Mouse (Mus musculus) midbrain, embryonic 13.5 days (tissue): ENCODE results near the gene Pycr2. TPM values are rescaled to one million over a fixed set of nuclear protein-coding genes. Genes with fewer than 3 reads are reported as not detected.

Experiments
- ATAC-seq: fragments of 200-750 bp; cut with Nextera tagmentation; 2 replicates; pipeline ENCODE4 v1.8.0; 2017; ENCODE audit warnings: mild to moderate bottlenecking, moderate TSS enrichment, moderate library complexity
- H3K27ac ChIP-seq: fragments of 300-500 bp; sonication (generic); 2 replicates; pipeline ENCODE4 v1.5.1; 2015; ENCODE audit warnings: inconsistent platforms, mild to moderate bottlenecking, moderate library complexity
- H3K27me3 ChIP-seq: fragments of 300-500 bp; sonication (generic); 2 replicates; pipeline ENCODE4 v1.6.1; 2015; ENCODE audit warnings: mild to moderate bottlenecking, inconsistent platforms
- H3K36me3 ChIP-seq: fragments of 300-500 bp; sonication (generic); 2 replicates; pipeline ENCODE4 v1.6.1; 2015; ENCODE audit warnings: mild to moderate bottlenecking, inconsistent platforms
- H3K4me1 ChIP-seq: fragments of 300-500 bp; sonication (generic); replicated peaks from 2 replicates; pipeline ENCODE4 v1.6.1; 2015; ENCODE audit warnings: inconsistent platforms
- H3K4me2 ChIP-seq: fragments of 300-500 bp; sonication (generic); replicated peaks from 2 replicates; pipeline ENCODE4 v1.6.1; 2015; ENCODE audit warnings: moderate library complexity, mild to moderate bottlenecking, inconsistent platforms
- H3K4me3 ChIP-seq: fragments of 300-500 bp; sonication (generic); replicated peaks from 2 replicates; pipeline ENCODE4 v1.5.1; 2015; ENCODE audit warnings: mild to moderate bottlenecking, inconsistent platforms
- H3K9ac ChIP-seq: fragments of 300-500 bp; sonication (generic); replicated peaks from 2 replicates; pipeline ENCODE4 v1.6.1; 2015; ENCODE audit warnings: mild to moderate bottlenecking, inconsistent platforms
- H3K9me3 ChIP-seq: fragments of 300-500 bp; sonication (generic); 2 replicates; pipeline ENCODE4 v1.6.1; 2016; ENCODE audit warnings: mild to moderate bottlenecking, inconsistent platforms
- WGBS: fragments of 180-500 bp; shearing (Covaris S2); methylation state at CpG from one replicate; pipeline ENCODE4 v1.1.7; 2015; 5-methylcytosine and 5-hydroxymethylcytosine counted together
- polyA plus RNA-seq: library from polyadenylated mRNA; unstranded; fragments of >200 nt; fragmentation: Nextera tagmentation; extraction: Ambion mirVana; gene quantifications from 2 replicates; pipeline ENCODE4 v1.2.1, GENCODE M21; 2015

Gene Pycr2
- polyA plus RNA-seq, result 76.6 and 83.1 TPM in 2 replicates

DNA sequence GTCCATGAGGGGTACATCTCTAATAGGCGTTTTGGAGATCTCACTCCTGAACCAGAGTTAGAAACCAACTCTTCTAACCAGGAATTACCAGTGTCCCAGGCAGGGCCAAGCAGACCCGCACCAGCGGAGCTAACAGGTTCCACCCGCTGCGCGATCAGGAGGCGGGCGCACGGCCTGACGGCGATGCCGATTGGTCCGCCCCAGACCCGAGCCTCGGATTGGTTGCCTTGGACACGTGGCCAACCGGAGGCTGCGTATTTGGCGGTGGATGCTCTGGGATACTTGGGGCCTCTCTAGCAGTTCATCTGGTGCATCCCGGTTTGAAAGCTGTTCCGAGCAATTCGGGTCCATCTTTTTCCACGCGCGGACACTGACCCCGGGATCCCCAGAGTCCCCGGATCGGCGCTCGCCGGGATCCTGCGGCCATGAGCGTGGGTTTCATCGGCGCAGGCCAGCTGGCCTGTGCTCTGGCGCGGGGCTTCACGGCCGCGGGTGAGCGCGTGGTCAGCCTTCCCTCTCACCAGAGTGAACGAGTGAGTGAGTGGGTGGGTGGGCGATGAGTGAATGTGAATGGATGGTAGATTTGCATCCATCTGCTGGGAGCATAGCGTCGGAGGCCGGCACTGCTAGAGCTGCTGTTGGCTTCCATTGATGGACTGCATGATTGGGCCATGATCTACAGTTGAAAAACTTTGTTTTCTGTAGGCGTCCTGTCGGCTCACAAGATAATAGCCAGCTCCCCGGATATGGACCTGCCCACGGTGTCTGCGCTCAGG lies at the start of gene Pycr2:
Gene Pycr2 (plus strand): TSS at position 255 of the 776 bp plus-strand sequence.
- ATAC-seq, result peak; percentile 98
- no peaks in the 10 kb centered on the region for H3K27me3 ChIP-seq
- H3K4me1 ChIP-seq, result peaks cover 24% of the 10 kb centered on the region
- peak within 1 kb of the TSS; percentile 85 for H3K27ac ChIP-seq
- under 1% methylated on average over 52 of the region's 52 CpGs for WGBS
- peak within 1 kb of the TSS; percentile 89 for H3K9ac ChIP-seq
- peak within 1 kb of the TSS; percentile 91 for H3K4me2 ChIP-seq
- peak within 1 kb of the TSS; percentile 83 for H3K4me3 ChIP-seq
- H3K36me3 ChIP-seq, result peaks cover 34% of the 10 kb centered on the region
- H3K9me3 ChIP-seq, result no peaks in the 10 kb centered on the region

DNA sequence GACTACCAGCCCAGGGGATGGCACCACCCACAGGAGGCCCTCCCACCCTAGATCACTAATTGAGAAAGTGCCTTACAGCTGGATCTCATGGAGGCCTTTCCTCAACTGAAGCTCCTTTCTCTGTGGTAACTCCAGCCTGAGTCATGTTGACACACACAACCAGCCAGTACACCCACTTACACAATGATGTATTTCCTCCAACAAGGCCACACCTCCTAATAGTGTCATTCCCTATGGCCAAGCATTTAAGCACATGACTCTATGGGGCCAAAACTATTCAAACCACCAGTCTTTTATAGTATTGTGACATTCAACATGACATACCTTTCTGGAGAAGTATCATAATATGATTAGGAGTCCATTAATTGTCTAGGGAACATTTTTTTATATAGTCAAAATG lies 45.3 kb upstream of the Pycr2 start:
- Histone ChIP-seq H3K4me2 (no peak overlapping the region), H3K9ac (no peak overlapping the region), H3K4me3 (no peak overlapping the region), H3K9me3 (no peaks in the 10 kb centered on the region), H3K4me1 (no peaks in the 10 kb centered on the region), H3K27ac (no peak overlapping the region), H3K36me3 (peaks cover 82% of the 10 kb centered on the region), H3K27me3 (no peaks in the 10 kb centered on the region)
- ATAC-seq, result no peak

DNA sequence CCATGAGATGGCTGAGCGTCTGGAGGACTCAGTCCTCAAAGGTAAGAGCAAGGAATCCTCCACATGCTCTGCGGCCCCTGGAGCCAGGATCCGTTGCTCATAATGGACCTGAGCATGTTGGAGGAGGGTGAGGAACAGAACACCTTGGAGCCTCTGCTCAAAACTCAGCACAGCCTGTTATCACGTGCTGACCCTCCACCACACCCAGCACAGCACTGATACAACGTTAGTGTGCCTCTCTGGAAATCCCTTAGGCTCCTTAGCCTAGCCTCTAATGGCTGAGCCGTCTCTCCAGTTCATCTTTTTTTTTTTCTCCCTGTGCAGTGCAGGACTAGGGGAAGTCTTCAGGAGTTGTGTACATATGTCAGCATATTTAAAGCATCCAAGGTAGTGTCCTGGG lies 44.1 kb upstream of the Pycr2 start:
- peaks cover 91% of the 10 kb centered on the region for H3K36me3 ChIP-seq
- no peak overlapping the region for H3K27ac ChIP-seq
- ATAC-seq, result no peak
- no peak overlapping the region for H3K4me3 ChIP-seq
- no peaks in the 10 kb centered on the region for H3K9me3 ChIP-seq
- WGBS, result 90% methylated on average over 6 of the region's 6 CpGs
- no peak overlapping the region for H3K4me2 ChIP-seq
- H3K9ac ChIP-seq, result no peak overlapping the region
- no peaks in the 10 kb centered on the region for H3K4me1 ChIP-seq
- H3K27me3 ChIP-seq, result no peaks in the 10 kb centered on the region

DNA sequence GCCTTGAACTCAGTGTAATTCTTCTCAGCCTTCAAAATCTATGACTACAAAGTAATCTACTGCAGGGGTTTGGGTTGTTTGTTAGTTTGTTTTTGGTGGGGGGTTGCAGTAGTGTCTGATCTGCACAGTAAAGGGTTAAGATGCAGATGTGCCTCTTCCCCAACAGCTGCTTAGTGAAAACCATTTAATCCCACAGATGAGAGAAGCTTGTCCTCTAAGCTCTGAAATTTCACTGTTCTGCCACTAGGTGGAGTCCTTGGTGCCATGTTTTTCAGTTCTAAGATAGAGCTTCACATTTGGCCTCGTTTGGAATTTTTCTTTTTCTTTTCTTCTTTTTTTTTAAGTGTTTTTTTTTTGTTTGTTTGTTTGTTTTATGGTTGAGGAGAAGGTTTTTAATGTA lies 40.5 kb upstream of the Pycr2 start:
- H3K9ac ChIP-seq, result no peak overlapping the region
- no peak overlapping the region for H3K4me3 ChIP-seq
- 11% methylated on average over 1 of the region's 1 CpGs for WGBS
- peak; percentile 20; the same call in 1 of the 2 replicates for ATAC-seq
- no peaks in the 10 kb centered on the region for H3K4me1 ChIP-seq
- no peaks in the 10 kb centered on the region for H3K9me3 ChIP-seq
- no peaks in the 10 kb centered on the region for H3K27me3 ChIP-seq
- H3K4me2 ChIP-seq, result no peak overlapping the region
- H3K36me3 ChIP-seq, result peaks cover 89% of the 10 kb centered on the region
- no peak overlapping the region for H3K27ac ChIP-seq

DNA sequence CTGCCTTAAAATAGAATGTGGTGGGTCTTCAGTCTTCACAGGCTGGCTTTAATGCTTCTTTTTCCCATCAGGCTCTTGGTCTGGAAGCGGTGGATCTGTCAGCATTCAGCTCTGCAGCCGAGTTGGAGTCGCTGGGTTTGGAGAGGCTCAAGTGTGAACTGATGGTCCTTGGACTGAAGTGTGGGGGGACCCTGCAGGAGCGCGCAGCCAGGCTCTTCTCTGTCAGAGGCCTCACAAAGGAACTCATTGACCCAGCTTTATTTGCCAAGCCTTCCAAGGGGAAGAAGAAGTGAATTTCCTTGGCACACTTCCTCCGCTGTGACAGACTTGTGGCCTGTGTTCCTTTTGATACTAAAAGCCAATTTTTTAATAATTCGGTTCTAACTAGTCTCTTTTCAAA lies 38.1 kb upstream of the Pycr2 start:
- ATAC-seq, result no peak
- H3K9me3 ChIP-seq, result no peaks in the 10 kb centered on the region
- WGBS, result 95% methylated on average over 7 of the region's 7 CpGs
- no peaks in the 10 kb centered on the region for H3K27me3 ChIP-seq
- H3K27ac ChIP-seq, result no peak overlapping the region
- no peak overlapping the region for H3K4me3 ChIP-seq
- no peaks in the 10 kb centered on the region for H3K4me1 ChIP-seq
- H3K4me2 ChIP-seq, result no peak overlapping the region
- H3K36me3 ChIP-seq, result peaks cover 68% of the 10 kb centered on the region
- H3K9ac ChIP-seq, result no peak overlapping the region

DNA sequence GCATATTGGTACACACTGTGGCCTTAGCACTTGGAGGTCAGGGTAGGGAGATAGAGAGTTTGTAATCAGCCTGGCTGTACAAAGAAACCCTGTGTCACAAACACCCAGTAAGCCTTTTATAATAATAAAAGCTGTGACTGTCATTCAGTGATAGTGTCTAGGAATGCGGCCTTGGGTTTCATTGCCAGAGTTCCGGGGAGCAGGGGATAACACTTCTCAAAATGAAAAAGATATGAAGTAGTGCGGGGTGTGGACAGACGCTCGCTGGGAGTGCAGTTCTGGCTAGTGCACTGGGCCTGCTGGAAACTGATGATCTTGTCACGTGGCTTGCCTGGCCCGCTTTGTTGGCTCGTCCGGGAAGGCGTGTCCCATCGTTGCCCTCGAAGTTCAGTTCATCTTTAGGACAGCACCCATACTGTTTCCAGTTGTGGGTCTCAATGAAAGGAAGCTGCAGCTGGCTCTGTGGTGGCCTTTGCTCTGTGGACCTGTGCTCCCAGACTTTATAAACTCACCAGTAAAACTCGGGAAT lies 33.9 kb upstream of the Pycr2 start:
- ATAC-seq, result no peak
- WGBS, result 74% methylated on average over 13 of the region's 13 CpGs
- no peaks in the 10 kb centered on the region for H3K4me1 ChIP-seq
- H3K9ac ChIP-seq, result no peak overlapping the region
- H3K27ac ChIP-seq, result no peak overlapping the region
- H3K27me3 ChIP-seq, result no peaks in the 10 kb centered on the region
- peaks cover 33% of the 10 kb centered on the region for H3K36me3 ChIP-seq
- H3K4me2 ChIP-seq, result no peak overlapping the region
- no peaks in the 10 kb centered on the region for H3K9me3 ChIP-seq
- H3K4me3 ChIP-seq, result no peak overlapping the region

DNA sequence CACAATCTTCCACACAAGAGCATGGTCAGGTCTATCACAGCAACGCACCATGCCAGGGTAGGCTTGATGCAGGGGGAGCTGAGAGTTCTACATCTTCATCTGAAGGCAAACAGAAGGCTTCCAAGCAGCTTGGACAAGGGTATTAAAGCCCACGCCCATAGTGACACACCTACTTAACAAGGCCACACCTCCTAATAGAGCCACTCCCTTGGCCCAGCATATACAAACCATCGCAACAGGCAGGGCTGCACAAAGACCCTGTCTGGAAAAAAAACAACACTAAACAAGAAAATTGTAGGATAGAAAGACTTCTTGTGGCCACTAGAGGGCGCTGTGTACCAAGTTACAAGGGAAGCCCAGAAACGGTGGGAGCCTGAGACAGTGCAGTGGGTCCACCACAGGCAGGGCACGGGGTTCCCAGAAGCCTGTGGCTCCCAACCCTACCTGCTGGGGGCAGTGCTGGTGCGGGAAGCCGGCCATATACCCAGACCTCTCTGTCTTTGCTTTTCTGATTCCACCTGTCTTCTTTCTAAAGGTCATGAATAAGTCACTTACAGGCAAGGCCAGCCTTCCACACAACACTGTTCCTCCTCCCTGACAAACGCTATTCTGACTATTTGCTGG lies 30.1 kb upstream of the Pycr2 start:
- H3K9ac ChIP-seq, result no peak overlapping the region
- H3K4me3 ChIP-seq, result no peak overlapping the region
- no peaks in the 10 kb centered on the region for H3K27me3 ChIP-seq
- no peaks in the 10 kb centered on the region for H3K4me1 ChIP-seq
- ATAC-seq, result peak; percentile 62; the same call in 1 of the 2 replicates
- H3K9me3 ChIP-seq, result no peaks in the 10 kb centered on the region
- no peak overlapping the region for H3K27ac ChIP-seq
- no peaks in the 10 kb centered on the region for H3K36me3 ChIP-seq
- WGBS, result 20% methylated on average over 9 of the region's 9 CpGs
- no peak overlapping the region for H3K4me2 ChIP-seq

DNA sequence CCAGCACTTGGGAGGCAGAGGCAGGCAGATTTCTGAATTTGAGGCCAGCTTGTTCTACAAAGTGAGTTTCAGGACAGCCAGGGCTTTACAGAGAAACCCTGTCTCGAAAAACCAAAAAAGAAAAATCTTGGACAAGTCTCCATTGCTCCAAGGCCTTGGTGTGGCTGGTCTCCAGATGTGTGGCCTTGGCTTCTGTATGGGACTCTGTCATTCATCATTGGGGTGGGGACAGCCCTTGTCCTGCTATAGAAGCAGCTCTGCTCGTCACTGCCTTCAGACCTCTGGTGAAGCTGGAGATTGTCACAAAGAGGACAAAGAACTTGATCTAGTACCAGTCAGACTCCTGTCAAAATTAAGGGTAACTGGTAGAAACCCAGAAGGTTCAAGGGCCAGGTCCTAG lies 29.5 kb upstream of the Pycr2 start:
- 78% methylated on average over 2 of the region's 2 CpGs for WGBS
- no peaks in the 10 kb centered on the region for H3K36me3 ChIP-seq
- H3K9me3 ChIP-seq, result no peaks in the 10 kb centered on the region
- ATAC-seq, result no peak
- H3K27ac ChIP-seq, result no peak overlapping the region
- H3K4me2 ChIP-seq, result no peak overlapping the region
- no peak overlapping the region for H3K4me3 ChIP-seq
- no peaks in the 10 kb centered on the region for H3K27me3 ChIP-seq
- no peak overlapping the region for H3K9ac ChIP-seq
- no peaks in the 10 kb centered on the region for H3K4me1 ChIP-seq

DNA sequence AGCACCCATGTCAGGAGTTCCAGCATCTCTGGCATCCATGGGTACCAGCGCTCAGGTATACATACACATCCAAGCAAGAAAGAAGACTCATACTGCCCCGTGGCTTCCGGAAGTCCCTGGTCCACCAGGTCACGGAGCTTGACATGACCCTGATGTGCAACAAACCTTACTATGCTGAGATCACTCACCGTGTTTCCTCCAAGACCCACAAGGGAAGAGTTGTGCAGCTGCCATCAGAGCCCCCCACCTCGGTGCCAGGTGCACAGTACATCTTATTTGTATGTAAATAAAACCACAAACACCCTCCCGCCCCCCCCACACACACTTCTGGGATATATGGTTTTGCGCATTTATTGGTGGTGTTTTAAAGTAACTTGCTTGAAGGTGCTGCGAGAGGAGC lies 29.0 kb upstream of the Pycr2 start:
- H3K4me3 ChIP-seq, result no peak overlapping the region
- H3K27ac ChIP-seq, result no peak overlapping the region
- no peak for ATAC-seq
- H3K27me3 ChIP-seq, result no peaks in the 10 kb centered on the region
- no peaks in the 10 kb centered on the region for H3K9me3 ChIP-seq
- H3K9ac ChIP-seq, result no peak overlapping the region
- no peaks in the 10 kb centered on the region for H3K4me1 ChIP-seq
- WGBS, result 87% methylated on average over 9 of the region's 9 CpGs
- no peak overlapping the region for H3K4me2 ChIP-seq
- H3K36me3 ChIP-seq, result no peaks in the 10 kb centered on the region

DNA sequence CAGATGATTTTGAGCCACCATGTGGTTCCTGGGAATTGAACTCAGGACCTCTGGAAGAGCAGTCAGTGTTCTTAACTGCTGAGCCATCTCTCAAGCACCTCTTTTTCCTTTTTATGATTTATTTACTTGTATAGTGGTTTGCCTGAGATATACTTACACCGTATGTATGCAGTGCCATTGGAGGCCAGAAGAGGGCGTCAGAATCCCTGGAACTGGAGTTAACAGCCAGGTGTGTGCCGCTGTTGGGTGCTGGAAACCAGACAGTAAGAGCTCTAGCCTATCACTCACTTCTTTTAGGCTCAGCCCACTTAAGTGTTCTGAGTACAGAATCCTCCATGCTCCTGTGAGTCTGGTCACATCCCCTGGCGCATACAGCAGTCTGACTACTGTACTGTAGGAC lies 26.6 kb upstream of the Pycr2 start:
- Histone ChIP-seq H3K4me1 (no peaks in the 10 kb centered on the region), H3K9ac (no peak overlapping the region), H3K4me3 (no peak overlapping the region), H3K27me3 (no peaks in the 10 kb centered on the region), H3K9me3 (no peaks in the 10 kb centered on the region), H3K4me2 (no peak overlapping the region), H3K36me3 (no peaks in the 10 kb centered on the region), H3K27ac (no peak overlapping the region)
- 74% methylated on average over 4 of the region's 4 CpGs for WGBS
- ATAC-seq, result no peak

DNA sequence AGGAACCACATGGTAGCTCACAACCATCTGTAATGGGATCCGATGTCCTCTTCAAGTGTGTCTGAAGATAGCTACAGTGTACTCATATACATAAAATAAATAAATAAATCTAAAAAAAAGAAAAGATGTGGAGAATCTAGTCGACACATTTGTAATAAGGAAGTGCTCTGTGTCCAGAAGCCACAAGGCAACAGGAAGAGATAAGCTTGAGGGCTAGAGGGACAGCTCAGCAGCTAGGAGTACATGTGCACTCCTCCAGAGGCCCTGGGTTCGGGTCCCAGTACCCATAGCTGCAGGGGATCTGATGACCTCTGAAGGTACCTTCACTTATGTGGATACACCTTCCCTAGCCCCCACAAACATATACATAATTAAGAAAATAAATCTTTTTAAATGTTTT lies 22.3 kb upstream of the Pycr2 start:
- no peak for ATAC-seq
- no peaks in the 10 kb centered on the region for H3K36me3 ChIP-seq
- 77% methylated on average over 3 of the region's 3 CpGs for WGBS
- H3K4me3 ChIP-seq, result no peak overlapping the region
- no peak overlapping the region for H3K27ac ChIP-seq
- H3K4me2 ChIP-seq, result no peak overlapping the region
- no peak overlapping the region for H3K9ac ChIP-seq
- H3K27me3 ChIP-seq, result no peaks in the 10 kb centered on the region
- H3K4me1 ChIP-seq, result 0 out of 2 replicates have a peak, but pooled peaks cover 2% of the 10 kb centered on the region
- no peaks in the 10 kb centered on the region for H3K9me3 ChIP-seq

DNA sequence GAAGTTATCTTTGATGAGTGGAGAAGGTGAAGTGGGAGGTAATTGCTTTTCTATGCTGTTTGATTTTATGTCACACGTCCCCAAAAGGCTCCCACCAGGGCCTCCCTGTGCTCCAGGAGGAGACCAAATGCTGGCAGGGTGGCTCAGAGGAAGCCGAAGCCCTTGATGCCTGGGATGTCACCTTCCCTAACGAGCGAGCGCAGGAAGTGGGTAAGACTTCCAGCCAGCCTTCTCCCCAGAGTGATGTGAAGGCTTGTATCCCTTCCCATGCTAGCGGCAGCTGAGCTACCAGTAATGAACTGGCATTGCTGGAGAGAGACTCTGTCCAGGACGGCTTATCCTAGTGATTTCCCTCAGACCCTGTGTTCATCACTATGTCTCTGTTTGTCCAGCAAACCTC lies 20.4 kb upstream of the Pycr2 start:
- Histone ChIP-seq H3K36me3 (no peaks in the 10 kb centered on the region), H3K4me3 (no peak overlapping the region), H3K9me3 (no peaks in the 10 kb centered on the region), H3K4me2 (no peak overlapping the region), H3K27me3 (0 out of 2 replicates have a peak, but pooled peaks cover 8% of the 10 kb centered on the region), H3K9ac (no peak overlapping the region), H3K4me1 (peaks cover 12% of the 10 kb centered on the region), H3K27ac (no peak overlapping the region)
- no peak for ATAC-seq
- 47% methylated on average over 7 of the region's 7 CpGs for WGBS
